Mouse (Mus musculus) small intestine, adult 2 months (tissue): ENCODE measurements around the gene Zfp385b.

Experiments
- CTCF ChIP-seq: fragments of 200-500 bp; IDR thresholded peaks from 2 replicates; pipeline ENCODE4 v1.5.1; 2012; ENCODE audit warnings: low read depth, mild to moderate bottlenecking, control low read depth, inconsistent platforms, low read length, moderate library complexity, mixed read lengths; ENCODE audit not compliant: insufficient replicate concordance, insufficient read length; ENCODE audit errors: extremely low read depth
- POLR2A ChIP-seq: fragments of 200-500 bp; IDR thresholded peaks from 2 replicates; pipeline ENCODE4 v1.6.1; 2012; ENCODE audit warnings: low read depth, mild to moderate bottlenecking, control low read depth, inconsistent platforms, low read length, moderate library complexity

DNA sequence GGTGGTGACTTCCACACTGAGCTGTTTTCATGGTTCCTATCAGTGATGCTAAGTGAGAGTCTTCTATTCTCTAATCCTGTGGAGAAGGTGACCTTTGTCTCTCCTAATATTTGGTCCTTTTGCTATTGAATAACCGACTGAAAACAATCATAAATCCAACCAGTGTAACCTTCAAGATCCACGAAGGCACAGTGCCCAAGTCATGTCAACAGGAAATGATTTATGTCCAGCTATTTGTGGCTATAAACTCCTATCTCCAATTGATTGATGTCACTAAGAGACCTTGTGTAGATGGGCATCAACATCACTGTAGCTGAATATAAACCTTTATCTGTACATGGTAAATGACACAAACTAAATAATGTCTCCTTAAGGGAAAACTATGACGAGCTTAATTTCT is 187.8 kb downstream of the Zfp385b start:
- TF ChIP-seq CTCF (no peak), POLR2A (no peak)
